ENCODE assay signal across 16 mouse cellular contexts in the genomic region with DNA sequence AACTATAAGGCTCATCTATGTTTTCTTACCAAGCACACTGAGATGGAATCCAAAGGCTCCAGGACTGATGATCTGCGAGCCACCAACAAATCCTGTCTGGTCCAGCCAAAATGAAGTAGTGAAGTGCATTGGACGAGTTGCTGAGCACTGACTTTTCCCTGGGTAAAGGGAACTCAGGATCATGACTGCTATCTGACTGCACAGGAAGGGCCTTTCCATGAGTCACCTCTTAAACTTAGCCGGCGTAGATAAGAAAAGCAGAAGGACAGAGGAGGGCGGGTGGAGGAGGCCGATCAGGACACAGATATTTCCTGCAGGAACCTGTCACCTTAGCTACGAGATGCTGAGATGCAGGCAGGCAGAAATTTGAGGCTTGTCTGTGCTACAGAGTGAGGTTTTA. TPM values are rescaled to one million over a fixed set of nuclear protein-coding genes. Genes with fewer than 3 reads are reported as not detected.
A peak's percentile ranks its signal among the peaks of the same experiment; 100 is the strongest.
DNase-seq lines count a peak whose midpoint lies in the region; ATAC-seq and TF ChIP-seq lines count a peak whose summit lies in the region.
"Had no signal": no experiment of that assay in that cellular context is flagged by ENCODE, and none has a peak within 500 bp of the region (broad histone marks: within the 10 kb centered on the region; RNA-seq: fewer than 3 reads in every experiment).

A gene (minus strand): TSS at position 207 of the 400 bp plus-strand sequence.

- H3K4me2 ChIP-seq in intestine, embryonic 15.5 days (replicated peaks) = no peak within 1 kb of the TSS
- no peak within 1 kb of the TSS for H3K4me2 ChIP-seq in intestine, postnatal 0 days (replicated peaks; ENCODE audit: low read depth)
- H3K4me2 ChIP-seq in heart, postnatal 0 days (ENCODE audit: low read depth, low read length) = no peak within 1 kb of the TSS
- H3K4me2 ChIP-seq in myocyte (ENCODE audit: low read depth) = peak within 1 kb of the TSS; percentile 41
- no peak within 1 kb of the TSS for H3K4me2 ChIP-seq in forebrain, embryonic 12.5 days
- H3K4me2 ChIP-seq: hindbrain, embryonic 13.5 days; lung, embryonic 15.5 days had no signal

- H3K27ac ChIP-seq in intestine, embryonic 15.5 days = no peak within 1 kb of the TSS
- no peak within 1 kb of the TSS for H3K27ac ChIP-seq in intestine, postnatal 0 days (ENCODE audit: low read depth, low read length)
- H3K27ac ChIP-seq in heart, postnatal 0 days (ENCODE audit: low read depth) = no peak within 1 kb of the TSS
- no peak within 1 kb of the TSS for H3K27ac ChIP-seq in cerebellum, adult 2 months (ENCODE audit: insufficient read depth, low read length)
- no peak within 1 kb of the TSS for H3K27ac ChIP-seq in forebrain, embryonic 12.5 days
- H3K27ac ChIP-seq: hindbrain, embryonic 13.5 days; kidney, postnatal 0 days; lung, embryonic 15.5 days had no signal

- 0 out of 2 replicates have a peak, but pooled peaks have one; percentile 61 for ATAC-seq in intestine, embryonic 15.5 days
- ATAC-seq in intestine, postnatal 0 days = no peak
- ATAC-seq in heart, postnatal 0 days (ENCODE audit: insufficient read depth, low read depth) = 0 out of 2 replicates have a peak, but pooled peaks have one; percentile 20
- ATAC-seq in forebrain, embryonic 12.5 days (ENCODE audit: low FRiP score) = no peak
- ATAC-seq: CD4-positive, CD25-positive, alpha-beta regulatory T cell, adult 4 months had no signal

- no peaks in the 10 kb centered on the region; the same call in 1 of the 2 replicates for H3K9me3 ChIP-seq in intestine, embryonic 15.5 days
- no peaks in the 10 kb centered on the region for H3K9me3 ChIP-seq in intestine, postnatal 0 days (ENCODE audit: control insufficient read depth)
- no peaks in the 10 kb centered on the region for H3K9me3 ChIP-seq in heart, postnatal 0 days (replicated peaks; ENCODE audit: control insufficient read depth, low read length)
- no peaks in the 10 kb centered on the region; the same call in 1 of the 2 replicates for H3K9me3 ChIP-seq in forebrain, embryonic 12.5 days
- H3K9me3 ChIP-seq: lung, embryonic 15.5 days had no signal

- TF ChIP-seq CTCF in intestine, postnatal 0 days (IDR thresholded peaks at IDR 0.05; ENCODE audit: low read depth) = no peak
- TF ChIP-seq CTCF in heart, postnatal 0 days (IDR thresholded peaks at IDR 0.05; ENCODE audit: low read depth) = no peak
- no peak for TF ChIP-seq CTCF in cerebellum, adult 2 months (IDR thresholded peaks at IDR 0.05; ENCODE audit: borderline replicate concordance, insufficient read depth, low read depth, low read length)

- no peaks in the 10 kb centered on the region for H3K36me3 ChIP-seq in intestine, embryonic 15.5 days
- no peaks in the 10 kb centered on the region for H3K36me3 ChIP-seq in intestine, postnatal 0 days (ENCODE audit: control insufficient read depth, insufficient read depth)
- no peaks in the 10 kb centered on the region for H3K36me3 ChIP-seq in heart, postnatal 0 days (replicated peaks; ENCODE audit: control insufficient read depth, insufficient read depth, low read length)
- no peaks in the 10 kb centered on the region for H3K36me3 ChIP-seq in myocyte (ENCODE audit: control insufficient read depth, insufficient read depth)
- H3K36me3 ChIP-seq in forebrain, embryonic 12.5 days (replicated peaks) = no peaks in the 10 kb centered on the region
- H3K36me3 ChIP-seq: hindbrain, embryonic 13.5 days; lung, embryonic 15.5 days had no signal

- H3K27me3 ChIP-seq in intestine, embryonic 15.5 days (replicated peaks) = no peaks in the 10 kb centered on the region
- no peaks in the 10 kb centered on the region for H3K27me3 ChIP-seq in intestine, postnatal 0 days (replicated peaks; ENCODE audit: control insufficient read depth, insufficient read depth, low read length)
- H3K27me3 ChIP-seq in heart, postnatal 0 days (ENCODE audit: control insufficient read depth, insufficient read depth, low read length) = no peaks in the 10 kb centered on the region
- no peaks in the 10 kb centered on the region for H3K27me3 ChIP-seq in myocyte (ENCODE audit: control insufficient read depth, insufficient read depth, insufficient read length)
- H3K27me3 ChIP-seq in cerebellum, adult 2 months (ENCODE audit: control insufficient read depth, insufficient read depth, low read length) = no peaks in the 10 kb centered on the region
- H3K27me3 ChIP-seq in forebrain, embryonic 12.5 days = no peaks in the 10 kb centered on the region
- H3K27me3 ChIP-seq: hindbrain, embryonic 13.5 days; lung, embryonic 15.5 days had no signal

- no peak within 1 kb of the TSS for H3ac ChIP-seq in myocyte (ENCODE audit: control insufficient read depth, insufficient read length)

- H3K79me2 ChIP-seq in myocyte (ENCODE audit: control insufficient read depth, insufficient read depth) = no peaks in the 10 kb centered on the region

- WGBS in intestine, embryonic 15.5 days = 58% methylated on average over 7 of the region's 7 CpGs
- WGBS in intestine, postnatal 0 days = 38% methylated on average over 7 of the region's 7 CpGs
- 14% methylated on average over 7 of the region's 7 CpGs for WGBS in heart, postnatal 0 days
- WGBS in cerebellum, adult 2 months = 82% methylated on average over 7 of the region's 7 CpGs
- WGBS in forebrain, embryonic 12.5 days = 84% methylated on average over 7 of the region's 7 CpGs

- TF ChIP-seq EP300 in heart, postnatal 0 days (IDR thresholded peaks at IDR 0.05; ENCODE audit: low read depth) = no peak

- peak; percentile 20 for DNase-seq in adrenal gland, postnatal 25 days
- DNase-seq in heart, postnatal 0 days (ENCODE audit: low spot score) = no peak
- no peak for DNase-seq in natural killer cell, adult 2 months (ENCODE audit: low spot score in 2 of 2)
- DNase-seq in cerebellum, adult 2 months = no peak
- DNase-seq: cerebellum, adult 8-10 months; layer of hippocampus, postnatal 36 days; retina, postnatal 1 day; thymus, postnatal 4 days had no signal

- no peak within 1 kb of the TSS for H3K9ac ChIP-seq in intestine, embryonic 15.5 days
- no peak within 1 kb of the TSS for H3K9ac ChIP-seq in intestine, postnatal 0 days (ENCODE audit: low read depth, low read length)
- no peak within 1 kb of the TSS for H3K9ac ChIP-seq in heart, postnatal 0 days (replicated peaks; ENCODE audit: low read depth, low read length)
- no peak within 1 kb of the TSS for H3K9ac ChIP-seq in forebrain, embryonic 12.5 days
- H3K9ac ChIP-seq: hindbrain, embryonic 13.5 days; lung, embryonic 15.5 days had no signal

- no peaks in the 10 kb centered on the region for H3K4me1 ChIP-seq in intestine, embryonic 15.5 days (replicated peaks)
- no peaks in the 10 kb centered on the region; the same call in 1 of the 2 replicates for H3K4me1 ChIP-seq in intestine, postnatal 0 days (replicated peaks; ENCODE audit: control insufficient read depth, insufficient read depth, low read length)
- H3K4me1 ChIP-seq in heart, postnatal 0 days (ENCODE audit: control insufficient read depth, insufficient read depth) = no peaks in the 10 kb centered on the region
- no peaks in the 10 kb centered on the region for H3K4me1 ChIP-seq in cerebellum, adult 2 months (ENCODE audit: control insufficient read depth, insufficient read depth, low read length)
- no peaks in the 10 kb centered on the region for H3K4me1 ChIP-seq in forebrain, embryonic 12.5 days
- H3K4me1 ChIP-seq: hindbrain, embryonic 13.5 days; lung, embryonic 15.5 days had no signal

- TF ChIP-seq POLR2A in myocyte (IDR thresholded peaks at IDR 0.05; ENCODE audit: insufficient read length, low read depth) = no peak
- TF ChIP-seq POLR2A in cerebellum, adult 2 months (IDR thresholded peaks at IDR 0.05; ENCODE audit: borderline replicate concordance, insufficient read depth, low read length) = no peak

- no peak within 1 kb of the TSS for H3K4me3 ChIP-seq in intestine, embryonic 15.5 days (replicated peaks)
- no peak within 1 kb of the TSS for H3K4me3 ChIP-seq in intestine, postnatal 0 days (ENCODE audit: low read depth, low read length)
- H3K4me3 ChIP-seq in heart, postnatal 0 days (ENCODE audit: low read depth, low read length) = no peak within 1 kb of the TSS
- no peak within 1 kb of the TSS for H3K4me3 ChIP-seq in myocyte
- H3K4me3 ChIP-seq in cerebellum, adult 2 months (replicated peaks; ENCODE audit: insufficient read depth, low read depth, low read length) = no peak within 1 kb of the TSS
- H3K4me3 ChIP-seq in forebrain, embryonic 12.5 days (replicated peaks) = no peak within 1 kb of the TSS
- H3K4me3 ChIP-seq: hindbrain, embryonic 13.5 days; lung, embryonic 15.5 days had no signal

TF ChIP-seq in myocyte, 11 proteins besides CTCF, POLR2A, EP300 and RAD21:
- TF ChIP-seq SRF (IDR thresholded peaks at IDR 0.05; ENCODE audit: control insufficient read depth, insufficient read length, low read depth) = no peak
- TF ChIP-seq USF1 (IDR thresholded peaks at IDR 0.05; ENCODE audit: low read depth) = no peak
- TF ChIP-seq TCF3 (IDR thresholded peaks at IDR 0.05; ENCODE audit: insufficient read length, low read depth) = no peak
- no peak for TF ChIP-seq E2F4 (IDR thresholded peaks at IDR 0.05; ENCODE audit: insufficient read depth)
- no peak for TF ChIP-seq MYOD1 (IDR thresholded peaks at IDR 0.05; ENCODE audit: control insufficient read depth in 1 of 3, insufficient read length in 2 of 3, low read depth in 2 of 3)
- TF ChIP-seq POLR2AphosphoS2 (IDR thresholded peaks at IDR 0.05; ENCODE audit: insufficient read length, low read depth) = no peak
- TF ChIP-seq REST (IDR thresholded peaks at IDR 0.05; ENCODE audit: insufficient read depth, insufficient read length) = no peak
- no peak for TF ChIP-seq TCF12 (IDR thresholded peaks at IDR 0.05; ENCODE audit: insufficient read depth, poor library complexity, severe bottlenecking)
- no peak for TF ChIP-seq MAX (IDR thresholded peaks at IDR 0.05; ENCODE audit: low read depth)
- no peak for TF ChIP-seq MYOG (IDR thresholded peaks at IDR 0.05; ENCODE audit: control insufficient read depth in 1 of 3, insufficient read depth in 1 of 3, insufficient read length in 2 of 3, low read depth in 2 of 3)
- no peak for TF ChIP-seq CEBPB (IDR thresholded peaks at IDR 0.05; ENCODE audit: insufficient read depth, poor library complexity, severe bottlenecking)
TF ChIP-seq in myocyte: peak in this region for 0.

RNA-seq across cellular contexts. Expression of the gene that starts here (rescaled TPM):
- 2.5 TPM in 2 replicates for polyA plus RNA-seq in intestine, embryonic 15.5 days (2015; fragmentation: Nextera tagmentation; extraction: Ambion mirVana)
- 2.1 and 2.2 TPM in 2 replicates for polyA plus RNA-seq in intestine, postnatal 0 days (2015; fragmentation: Nextera tagmentation; extraction: Ambion mirVana)
- total RNA-seq in adrenal gland, postnatal 25 days (2021) = 1.9 and 3.0 TPM in 2 replicates
- total RNA-seq in heart, postnatal 0 days (2014; rRNA removed; ENCODE audit: low replicate concordance) = 0.46 and 2.9 TPM in 2 replicates
- 2.3 and 2.4 TPM in 2 replicates for polyA plus RNA-seq in heart, postnatal 0 days (2015; fragmentation: Nextera tagmentation; extraction: Ambion mirVana)
- polyA plus RNA-seq in myocyte (2012; fragmentation: generic; extraction: Trizol) = 0.19 TPM
- polyA plus RNA-seq in cerebellum, adult 2 months (2012; rRNA removed) = 0.38 and 0.44 TPM in 2 replicates
- 1.2 TPM in 2 replicates for polyA plus RNA-seq in forebrain, embryonic 12.5 days (2016; fragmentation: Nextera tagmentation; extraction: Ambion mirVana)

Comparison
In these comparisons a context has a peak if more than half of its experiments do, and no peak if none do; other contexts are left out.
1. ATAC-seq: peak in intestine, embryonic 15.5 days (single experiment) and heart, postnatal 0 days (single experiment); none in intestine, postnatal 0 days (single experiment) and forebrain, embryonic 12.5 days (single experiment).